ENCODE assay signal across 32 mouse cellular contexts in the genomic region with DNA sequence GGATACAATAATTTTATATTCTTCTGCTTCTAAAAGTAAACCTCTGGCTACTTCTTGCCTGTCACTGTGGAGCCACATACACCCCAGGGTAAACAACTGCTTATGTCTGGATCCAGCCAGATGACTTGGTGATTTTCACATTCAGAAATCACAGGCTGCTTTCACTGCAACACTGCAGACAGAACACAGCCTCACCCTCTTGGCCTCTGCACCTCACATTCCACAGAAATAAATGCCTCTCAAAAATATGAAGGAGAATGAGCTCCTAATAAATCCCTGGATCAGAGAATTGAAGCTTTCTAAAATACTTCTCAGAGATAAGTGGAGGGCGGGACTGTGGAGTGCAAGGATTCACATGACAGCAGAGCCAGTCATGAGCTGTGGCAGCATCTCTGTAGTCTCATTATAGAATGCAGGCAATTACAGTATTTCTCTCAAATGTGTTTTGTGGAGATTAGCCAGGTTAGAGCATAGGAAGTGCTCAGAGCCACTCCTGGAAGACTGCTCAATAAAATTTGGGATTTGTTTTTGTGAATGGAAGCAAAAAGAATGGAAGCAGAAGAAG. TPM values are rescaled to one million over a fixed set of nuclear protein-coding genes. Genes with fewer than 3 reads are reported as not detected.
DNase-seq lines count a peak whose midpoint lies in the region; ATAC-seq and TF ChIP-seq lines count a peak whose summit lies in the region.
"Had no signal": no experiment of that assay in that cellular context is flagged by ENCODE, and none has a peak within 500 bp of the region (broad histone marks: within the 10 kb centered on the region; RNA-seq: fewer than 3 reads in every experiment).

No protein-coding gene starts in this region.

- no peaks in the 10 kb centered on the region for H3K4me1 ChIP-seq in forebrain, postnatal 0 days (ENCODE audit: insufficient read depth)
- H3K4me1 ChIP-seq in forebrain, embryonic 11.5 days (replicated peaks; ENCODE audit: control insufficient read depth, insufficient read depth, low read length) = no peaks in the 10 kb centered on the region
- peaks cover 7% of the 10 kb centered on the region; the same call in 1 of the 2 replicates for H3K4me1 ChIP-seq in midbrain, embryonic 14.5 days (ENCODE audit: control insufficient read depth, insufficient read depth, low read length)
- H3K4me1 ChIP-seq in midbrain, embryonic 11.5 days (ENCODE audit: control insufficient read depth, insufficient read depth, low read length) = peaks cover 5% of the 10 kb centered on the region; the same call in 1 of the 2 replicates
- peaks cover 40% of the 10 kb centered on the region for H3K4me1 ChIP-seq in bone marrow macrophage, adult 2 months (ENCODE audit: control insufficient read depth, insufficient read depth, low read length)
- no peaks in the 10 kb centered on the region for H3K4me1 ChIP-seq in midbrain, embryonic 16.5 days (ENCODE audit: control insufficient read depth, insufficient read depth, low read length)
- H3K4me1 ChIP-seq: neural tube, embryonic 12.5 days had no signal

- no peak overlapping the region for H3K27ac ChIP-seq in forebrain, postnatal 0 days (ENCODE audit: low read depth, low read length)
- no peak overlapping the region for H3K27ac ChIP-seq in forebrain, embryonic 11.5 days (ENCODE audit: low read depth, low read length)
- no peak overlapping the region for H3K27ac ChIP-seq in midbrain, embryonic 14.5 days (replicated peaks; ENCODE audit: low read depth, low read length)
- H3K27ac ChIP-seq in midbrain, embryonic 11.5 days (ENCODE audit: low read depth, low read length) = no peak overlapping the region
- H3K27ac ChIP-seq in bone marrow macrophage, adult 2 months (ENCODE audit: insufficient read depth, low read depth, low read length) = peak overlapping the region; percentile 81
- H3K27ac ChIP-seq in midbrain, embryonic 16.5 days (ENCODE audit: low read length) = no peak overlapping the region
- H3K27ac ChIP-seq: forebrain, embryonic 10.5 days; liver, embryonic 12.5 days; neural tube, embryonic 12.5 days had no signal

- DNase-seq in forebrain, postnatal 0 days = no peak
- no peak for DNase-seq in forebrain, embryonic 11.5 days (ENCODE audit: low spot score)
- peak; percentile 24 for DNase-seq in midbrain, embryonic 14.5 days
- no peak for DNase-seq in midbrain, embryonic 11.5 days (ENCODE audit: low spot score, missing footprints)
- DNase-seq in cerebellum, postnatal 4 days (ENCODE audit: low spot score in 2 of 2) = no peak
- DNase-seq in neural tube, embryonic 10.5 days (ENCODE audit: extremely low spot score, low spot score) = no peak
- DNase-seq: adrenal gland, adult 8-10 months; cerebellum, adult 11-12 months; cerebellum, postnatal 14 days; gastrocnemius, postnatal 25 days; heart, adult 18-20 months; kidney, adult 2 months; kidney, postnatal 36 days; left cerebral cortex, postnatal 4 days; lung, adult 18-20 months; lung, postnatal 4 days; thymus, adult 2 months; thymus, postnatal 4 days had no signal

- H3K36me3 ChIP-seq in forebrain, postnatal 0 days (ENCODE audit: insufficient read depth) = no peaks in the 10 kb centered on the region
- H3K36me3 ChIP-seq in forebrain, embryonic 11.5 days (ENCODE audit: control insufficient read depth, insufficient read depth, low read length) = no peaks in the 10 kb centered on the region
- no peaks in the 10 kb centered on the region for H3K36me3 ChIP-seq in midbrain, embryonic 14.5 days (ENCODE audit: control insufficient read depth, insufficient read depth, low read length)
- H3K36me3 ChIP-seq in midbrain, embryonic 11.5 days (ENCODE audit: control insufficient read depth, insufficient read depth, low read length) = no peaks in the 10 kb centered on the region
- H3K36me3 ChIP-seq in midbrain, embryonic 16.5 days (ENCODE audit: control insufficient read depth, insufficient read depth, low read length) = no peaks in the 10 kb centered on the region
- H3K36me3 ChIP-seq: forebrain, embryonic 10.5 days; liver, embryonic 12.5 days; neural tube, embryonic 12.5 days had no signal

- no peak for TF ChIP-seq CTCF in forebrain, postnatal 0 days (IDR thresholded peaks at IDR 0.05; ENCODE audit: low read depth)
- TF ChIP-seq CTCF in bone marrow macrophage, adult 2 months (IDR thresholded peaks at IDR 0.05; ENCODE audit: low read depth, low read length) = no peak

- WGBS in forebrain, postnatal 0 days = 58% methylated on average over 1 of the region's 1 CpGs
- WGBS in forebrain, embryonic 11.5 days = 73% methylated on average over 1 of the region's 1 CpGs
- 63% methylated on average over 1 of the region's 1 CpGs for WGBS in midbrain, embryonic 14.5 days
- whole genome bisulfite sequencing in midbrain, embryonic 11.5 days = 65% methylated on average over 1 of the region's 1 CpGs
- WGBS in midbrain, embryonic 16.5 days = 56% methylated on average over 1 of the region's 1 CpGs

- no peak overlapping the region for H3K4me3 ChIP-seq in forebrain, postnatal 0 days (ENCODE audit: low read depth, low read length)
- no peak overlapping the region for H3K4me3 ChIP-seq in forebrain, embryonic 11.5 days (ENCODE audit: low read depth, low read length)
- H3K4me3 ChIP-seq in midbrain, embryonic 14.5 days (replicated peaks; ENCODE audit: low read depth, low read length) = no peak overlapping the region
- no peak overlapping the region for H3K4me3 ChIP-seq in midbrain, embryonic 11.5 days (ENCODE audit: low read depth, low read length)
- no peak overlapping the region for H3K4me3 ChIP-seq in bone marrow macrophage, adult 2 months (ENCODE audit: insufficient read depth, low read length)
- H3K4me3 ChIP-seq in midbrain, embryonic 16.5 days (ENCODE audit: low read depth, low read length) = no peak overlapping the region
- H3K4me3 ChIP-seq: forebrain, embryonic 10.5 days; liver, embryonic 12.5 days; neural tube, embryonic 12.5 days had no signal

- no peak overlapping the region for H3K9ac ChIP-seq in forebrain, postnatal 0 days
- H3K9ac ChIP-seq in forebrain, embryonic 11.5 days (ENCODE audit: low read length) = no peak overlapping the region
- no peak overlapping the region for H3K9ac ChIP-seq in midbrain, embryonic 14.5 days (replicated peaks; ENCODE audit: low read length)
- no peak overlapping the region for H3K9ac ChIP-seq in midbrain, embryonic 11.5 days (ENCODE audit: low read length)
- H3K9ac ChIP-seq in midbrain, embryonic 16.5 days (ENCODE audit: low read depth, low read length) = no peak overlapping the region
- H3K9ac ChIP-seq: liver, embryonic 12.5 days; neural tube, embryonic 12.5 days had no signal

- H3K9me3 ChIP-seq in forebrain, postnatal 0 days (ENCODE audit: low read length) = no peaks in the 10 kb centered on the region
- no peaks in the 10 kb centered on the region for H3K9me3 ChIP-seq in forebrain, embryonic 11.5 days (ENCODE audit: control insufficient read depth, low read length)
- H3K9me3 ChIP-seq in midbrain, embryonic 14.5 days (ENCODE audit: control insufficient read depth, low read length) = no peaks in the 10 kb centered on the region
- no peaks in the 10 kb centered on the region for H3K9me3 ChIP-seq in midbrain, embryonic 11.5 days (ENCODE audit: control insufficient read depth, low read length)
- no peaks in the 10 kb centered on the region for H3K9me3 ChIP-seq in midbrain, embryonic 16.5 days (replicated peaks; ENCODE audit: control insufficient read depth, low read length, poor library complexity, severe bottlenecking)
- H3K9me3 ChIP-seq: forebrain, embryonic 10.5 days; liver, embryonic 12.5 days; neural tube, embryonic 12.5 days had no signal

- no peaks in the 10 kb centered on the region for H3K27me3 ChIP-seq in forebrain, postnatal 0 days (ENCODE audit: insufficient read depth, low read length)
- no peaks in the 10 kb centered on the region for H3K27me3 ChIP-seq in forebrain, embryonic 11.5 days (ENCODE audit: control insufficient read depth, insufficient read depth, low read length)
- no peaks in the 10 kb centered on the region for H3K27me3 ChIP-seq in midbrain, embryonic 14.5 days (ENCODE audit: control insufficient read depth, insufficient read depth, low read length)
- no peaks in the 10 kb centered on the region for H3K27me3 ChIP-seq in midbrain, embryonic 11.5 days (ENCODE audit: control insufficient read depth, insufficient read depth, low read length)
- H3K27me3 ChIP-seq in midbrain, embryonic 16.5 days (ENCODE audit: control insufficient read depth, insufficient read depth, low read depth, low read length) = no peaks in the 10 kb centered on the region
- H3K27me3 ChIP-seq: liver, embryonic 12.5 days; neural tube, embryonic 12.5 days had no signal

- TF ChIP-seq POLR2A in bone marrow macrophage, adult 2 months (IDR thresholded peaks at IDR 0.05; ENCODE audit: borderline replicate concordance, low read depth, low read length) = no peak

- ATAC-seq in forebrain, postnatal 0 days = peak; percentile 80
- ATAC-seq in forebrain, embryonic 11.5 days (replicated peaks; ENCODE audit: low FRiP score) = no peak
- ATAC-seq in midbrain, embryonic 14.5 days (ENCODE audit: low FRiP score, low TSS enrichment) = no peak
- no peak for ATAC-seq in midbrain, embryonic 11.5 days (ENCODE audit: low FRiP score)
- peak; percentile 70 for ATAC-seq in midbrain, embryonic 16.5 days
- ATAC-seq: activated CD4-positive, CD25-positive, alpha-beta regulatory T cell, adult 4 months; CD4-positive, CD25-positive, alpha-beta regulatory T cell, adult 4 months; hindbrain, embryonic 16.5 days; liver, embryonic 12.5 days; lung, postnatal 0 days had no signal

- no peak overlapping the region for H3K4me2 ChIP-seq in forebrain, postnatal 0 days (ENCODE audit: low read depth)
- no peak overlapping the region for H3K4me2 ChIP-seq in forebrain, embryonic 11.5 days (ENCODE audit: low read depth, low read length, severe bottlenecking)
- H3K4me2 ChIP-seq in midbrain, embryonic 14.5 days (ENCODE audit: low read length) = no peak overlapping the region
- no peak overlapping the region for H3K4me2 ChIP-seq in midbrain, embryonic 11.5 days
- no peak overlapping the region for H3K4me2 ChIP-seq in midbrain, embryonic 16.5 days (ENCODE audit: low read length)
- H3K4me2 ChIP-seq: liver, embryonic 12.5 days; neural tube, embryonic 12.5 days had no signal

RNA-seq across cellular contexts. Expression of a gene that starts 35.2 kb away (rescaled TPM):
- total RNA-seq in forebrain, postnatal 0 days (2014; rRNA removed) = 1.4 and 2.8 TPM in 2 replicates
- not detected in 2 replicates for polyA plus RNA-seq in forebrain, postnatal 0 days (2015; fragmentation: Nextera tagmentation; extraction: Ambion mirVana)
- not detected in 2 replicates for polyA plus RNA-seq in forebrain, embryonic 11.5 days (2014; fragmentation: Nextera tagmentation; extraction: Ambion mirVana)
- not detected in 2 replicates for polyA plus RNA-seq in midbrain, embryonic 14.5 days (2014; fragmentation: Nextera tagmentation; extraction: Ambion mirVana)
- polyA plus RNA-seq in midbrain, embryonic 11.5 days (2014; fragmentation: Nextera tagmentation; extraction: Ambion mirVana) = not detected in 2 replicates
- 1.9 and 2.7 TPM in 2 replicates for polyA plus RNA-seq in bone marrow macrophage, adult 2 months (2012; ENCODE audit: insufficient read depth, insufficient read length, missing spikeins)
- polyA plus RNA-seq in midbrain, embryonic 16.5 days (2015; fragmentation: Nextera tagmentation; extraction: Ambion mirVana) = not detected in 2 replicates
- polyA plus RNA-seq: activated CD4-positive, CD25-positive, alpha-beta regulatory T cell, adult 4 months; CD4-positive, CD25-positive, alpha-beta regulatory T cell, adult 4 months; embryonic facial prominence, embryonic 11.5 days; forebrain, embryonic 10.5 days; heart, embryonic 14.5 days; hindbrain, embryonic 11.5 days; hindbrain, embryonic 16.5 days; intestine, embryonic 14.5 days; kidney, embryonic 16.5 days; liver, embryonic 12.5 days; lung, postnatal 0 days; neural tube, embryonic 12.5 days had no signal

RNA-seq across cellular contexts. Expression of a gene that starts 39.5 kb away (rescaled TPM):
- 7.4 and 9.7 TPM in 2 replicates for total RNA-seq in forebrain, postnatal 0 days (2014; rRNA removed)
- 16.6 and 21.2 TPM in 2 replicates for polyA plus RNA-seq in forebrain, postnatal 0 days (2015; fragmentation: Nextera tagmentation; extraction: Ambion mirVana)
- polyA plus RNA-seq in forebrain, embryonic 11.5 days (2014; fragmentation: Nextera tagmentation; extraction: Ambion mirVana) = 14.4 and 14.7 TPM in 2 replicates
- polyA plus RNA-seq in midbrain, embryonic 14.5 days (2014; fragmentation: Nextera tagmentation; extraction: Ambion mirVana) = 12.6 and 13.2 TPM in 2 replicates
- polyA plus RNA-seq in midbrain, embryonic 11.5 days (2014; fragmentation: Nextera tagmentation; extraction: Ambion mirVana) = 12.7 and 12.8 TPM in 2 replicates
- 62.7 and 64.1 TPM in 2 replicates for polyA plus RNA-seq in bone marrow macrophage, adult 2 months (2012; ENCODE audit: insufficient read depth, insufficient read length, missing spikeins)
- polyA plus RNA-seq in midbrain, embryonic 16.5 days (2015; fragmentation: Nextera tagmentation; extraction: Ambion mirVana) = 11.4 and 11.6 TPM in 2 replicates

Comparison
In these comparisons a context has a peak if more than half of its experiments do, and no peak if none do; other contexts are left out.
1. ATAC-seq: peak in forebrain, postnatal 0 days (single experiment) and midbrain, embryonic 16.5 days (single experiment); none in forebrain, embryonic 11.5 days (single experiment), midbrain, embryonic 14.5 days (single experiment) and midbrain, embryonic 11.5 days (single experiment).